ENCODE assay signal across 8 mouse cellular contexts in genomic region chr12:14150568-14150909, GRCm38 (mm10). TPM values are rescaled to one million over a fixed set of nuclear protein-coding genes. Genes with fewer than 3 reads are reported as not detected.
DNase-seq lines count a peak whose midpoint lies in the region; ATAC-seq lines count a peak whose summit lies in the region.

No protein-coding gene starts in this region.

- H3K27me3 ChIP-seq in hindbrain, embryonic 14.5 days (ENCODE audit: control insufficient read depth, insufficient read depth, low read length): no peaks in the 10 kb centered on the region
- peaks cover 56% of the 10 kb centered on the region for H3K27me3 ChIP-seq in liver, embryonic 12.5 days (replicated peaks)

- peak overlapping the region; percentile 55 for H3K4me3 ChIP-seq in hindbrain, embryonic 14.5 days (replicated peaks; ENCODE audit: low read length)
- peak overlapping the region; percentile 44 for H3K4me3 ChIP-seq in liver, embryonic 12.5 days

- DNase-seq in cerebellum, adult 11-12 months: no peak
- peak; percentile 2 for DNase-seq in ovary, adult 18-20 months (ENCODE audit: low spot score)
- no peak for DNase-seq in ovary, postnatal 14 days (ENCODE audit: low spot score)
- DNase-seq in hindbrain, embryonic 14.5 days (ENCODE audit: low spot score): no peak
- peak; percentile 25 for DNase-seq in right cerebral cortex, adult 18-20 months
- no peak for DNase-seq in thymus, postnatal 25 days

- peak overlapping the region; percentile 73 for H3K9ac ChIP-seq in hindbrain, embryonic 14.5 days
- no peak overlapping the region for H3K9ac ChIP-seq in liver, embryonic 12.5 days

- WGBS in hindbrain, embryonic 14.5 days: 1% methylated on average over 20 of the region's 20 CpGs
- WGBS in liver, embryonic 12.5 days (ENCODE audit: insufficient replicate concordance): 5% methylated on average over 20 of the region's 20 CpGs

- no peaks in the 10 kb centered on the region for H3K36me3 ChIP-seq in hindbrain, embryonic 14.5 days (replicated peaks; ENCODE audit: control insufficient read depth, insufficient read depth)
- H3K36me3 ChIP-seq in liver, embryonic 12.5 days: no peaks in the 10 kb centered on the region

- H3K4me1 ChIP-seq in hindbrain, embryonic 14.5 days (replicated peaks; ENCODE audit: control insufficient read depth, insufficient read depth, low read length): peaks cover 18% of the 10 kb centered on the region
- H3K4me1 ChIP-seq in liver, embryonic 12.5 days: no peaks in the 10 kb centered on the region

- no peaks in the 10 kb centered on the region for H3K9me3 ChIP-seq in hindbrain, embryonic 14.5 days (ENCODE audit: control insufficient read depth, low read length)
- no peaks in the 10 kb centered on the region for H3K9me3 ChIP-seq in liver, embryonic 12.5 days (replicated peaks)

- H3K27ac ChIP-seq in hindbrain, embryonic 14.5 days: peak overlapping the region; percentile 80; the same call in 1 of the 2 replicates
- H3K27ac ChIP-seq in liver, embryonic 12.5 days: no peak overlapping the region

- peak; percentile 8; the same call in 1 of the 2 replicates for ATAC-seq in cerebellum, adult (ENCODE audit: insufficient number of reproducible peaks, low FRiP score, low TSS enrichment)
- ATAC-seq in hindbrain, embryonic 14.5 days (ENCODE audit: low FRiP score): 0 out of 2 replicates have a peak, but pooled peaks have one; percentile 5
- no peak for ATAC-seq in liver, embryonic 12.5 days

- peak overlapping the region; percentile 88 for H3K4me2 ChIP-seq in hindbrain, embryonic 14.5 days (replicated peaks)
- H3K4me2 ChIP-seq in liver, embryonic 12.5 days: peak overlapping the region; percentile 65

RNA-seq across cellular contexts. Expression of gene Fam84a, which starts 1.3 kb away (rescaled TPM):
- polyA plus RNA-seq in hindbrain, embryonic 14.5 days (2014; fragmentation: Nextera tagmentation; extraction: Ambion mirVana): 75.3 and 87.5 TPM in 2 replicates
- polyA plus RNA-seq in liver, embryonic 12.5 days (2016; fragmentation: Nextera tagmentation; extraction: Ambion mirVana): 1.1 and 1.3 TPM in 2 replicates

Comparison
In these comparisons a context has a peak if more than half of its experiments do, and no peak if none do; other contexts are left out.
1. DNase-seq: peak in ovary, adult 18-20 months (single experiment) and right cerebral cortex, adult 18-20 months (single experiment); none in cerebellum, adult 11-12 months (single experiment), ovary, postnatal 14 days (single experiment), hindbrain, embryonic 14.5 days (single experiment) and thymus, postnatal 25 days (single experiment).
2. RNA of gene Fam84a, which starts 1.3 kb away (polyA plus RNA-seq): 75.3 to 87.5 TPM in hindbrain, embryonic 14.5 days; 1.1 to 1.3 TPM in liver, embryonic 12.5 days; every median in the first group is over 10 times any median in the second.